Comparison of ENCODE assay signal across 8 mouse cellular contexts in genomic region chr9:56121097-56121496, GRCm38 (mm10). TPM values are rescaled to one million over a fixed set of nuclear protein-coding genes. Genes with fewer than 3 reads are reported as not detected.
DNase-seq lines count a peak whose midpoint lies in the region; ATAC-seq and TF ChIP-seq lines count a peak whose summit lies in the region.

No protein-coding gene starts in this region.

- TF ChIP-seq EP300 in lung, postnatal 0 days (IDR thresholded peaks at IDR 0.05) = no peak

- ATAC-seq in embryonic facial prominence, embryonic 14.5 days (ENCODE audit: low read depth) = peak; percentile 42; the same call in 1 of the 2 replicates
- ATAC-seq in kidney, embryonic 15.5 days (replicated peaks; ENCODE audit: low FRiP score) = peak; percentile 37; the same call in 1 of the 2 replicates
- ATAC-seq in lung, postnatal 0 days = no peak

- no peak overlapping the region for H3K9ac ChIP-seq in embryonic facial prominence, embryonic 14.5 days (ENCODE audit: low read depth, low read length)
- H3K9ac ChIP-seq in kidney, embryonic 15.5 days = no peak overlapping the region
- no peak overlapping the region for H3K9ac ChIP-seq in lung, postnatal 0 days (replicated peaks; ENCODE audit: low read depth)

- no peak overlapping the region for H3K4me2 ChIP-seq in embryonic facial prominence, embryonic 14.5 days (ENCODE audit: low read depth, low read length)
- peak overlapping the region; percentile 39 for H3K4me2 ChIP-seq in kidney, embryonic 15.5 days
- no peak overlapping the region for H3K4me2 ChIP-seq in lung, postnatal 0 days (replicated peaks; ENCODE audit: low read depth, low read length)

- 8% methylated on average over 7 of the region's 7 CpGs for WGBS in embryonic facial prominence, embryonic 14.5 days
- 23% methylated on average over 7 of the region's 7 CpGs for WGBS in kidney, embryonic 15.5 days
- WGBS in lung, postnatal 0 days = 22% methylated on average over 7 of the region's 7 CpGs

- H3K27ac ChIP-seq in embryonic facial prominence, embryonic 14.5 days (replicated peaks; ENCODE audit: low read depth, low read length) = no peak overlapping the region
- no peak overlapping the region for H3K27ac ChIP-seq in kidney, embryonic 15.5 days
- no peak overlapping the region for H3K27ac ChIP-seq in lung, postnatal 0 days (ENCODE audit: low read length)

- no peak overlapping the region for H3K4me3 ChIP-seq in embryonic facial prominence, embryonic 14.5 days (ENCODE audit: low read depth, low read length)
- no peak overlapping the region for H3K4me3 ChIP-seq in kidney, embryonic 15.5 days (replicated peaks)
- no peak overlapping the region for H3K4me3 ChIP-seq in lung, postnatal 0 days (ENCODE audit: low read depth, low read length)

- H3K27me3 ChIP-seq in embryonic facial prominence, embryonic 14.5 days (replicated peaks; ENCODE audit: control insufficient read depth, insufficient read depth, low read length) = no peaks in the 10 kb centered on the region
- no peaks in the 10 kb centered on the region for H3K27me3 ChIP-seq in kidney, embryonic 15.5 days
- H3K27me3 ChIP-seq in lung, postnatal 0 days (replicated peaks; ENCODE audit: insufficient read depth, low read length) = no peaks in the 10 kb centered on the region

- no peaks in the 10 kb centered on the region for H3K36me3 ChIP-seq in embryonic facial prominence, embryonic 14.5 days (ENCODE audit: control insufficient read depth, insufficient read depth, low read length)
- no peaks in the 10 kb centered on the region for H3K36me3 ChIP-seq in kidney, embryonic 15.5 days
- H3K36me3 ChIP-seq in lung, postnatal 0 days (ENCODE audit: insufficient read depth, low read length) = no peaks in the 10 kb centered on the region

- intact Hi-C loops in heart, postnatal 10 days (cut with DNase I) = no loop called here

- H3K4me1 ChIP-seq in embryonic facial prominence, embryonic 14.5 days (ENCODE audit: control insufficient read depth, insufficient read depth, low read length) = no peaks in the 10 kb centered on the region
- peaks cover 36% of the 10 kb centered on the region for H3K4me1 ChIP-seq in kidney, embryonic 15.5 days
- peaks cover 5% of the 10 kb centered on the region; the same call in 1 of the 2 replicates for H3K4me1 ChIP-seq in lung, postnatal 0 days (ENCODE audit: insufficient read depth, low read depth, low read length)

- DNase-seq in heart, postnatal 10 days = peak; percentile 49 to 68
- no peak for DNase-seq in heart, adult 8-10 months (ENCODE audit: low spot score)
- DNase-seq in Muller cell, postnatal 12 days (ENCODE audit: inconsistent ontology term) = peak; percentile 34
- peak; percentile 74 for DNase-seq in embryonic facial prominence, embryonic 14.5 days (ENCODE audit: low spot score)
- DNase-seq in lung, postnatal 0 days (ENCODE audit: low spot score) = peak; percentile 40
- DNase-seq in retina, postnatal 1 day = peak; percentile 67
- no peak for DNase-seq in spleen, postnatal 14 days (ENCODE audit: low spot score in 2 of 2)

- peak; percentile 71 for TF ChIP-seq CTCF in lung, postnatal 0 days (IDR thresholded peaks at IDR 0.05)

- H3K9me3 ChIP-seq in embryonic facial prominence, embryonic 14.5 days (ENCODE audit: control insufficient read depth, low read length) = no peaks in the 10 kb centered on the region
- H3K9me3 ChIP-seq in kidney, embryonic 15.5 days (replicated peaks) = no peaks in the 10 kb centered on the region
- H3K9me3 ChIP-seq in lung, postnatal 0 days (ENCODE audit: low read length) = no peaks in the 10 kb centered on the region

RNA-seq across cellular contexts. Expression of gene Pstpip1, which starts 31.3 kb away (rescaled TPM):
- 1 to 10 TPM in 1 of 2 experiments, under 1 TPM in 1; 0.99 to 1.6 TPM for total RNA-seq in heart, postnatal 10 days (2021)
- total RNA-seq in heart, adult 8-10 months (2022) = 1 to 10 TPM in 3 of 4 experiments, under 1 TPM in 1; 0.97 to 2.0 (median 1.1) TPM
- 2.1 and 3.4 TPM in 2 replicates for polyA plus RNA-seq in embryonic facial prominence, embryonic 14.5 days (2014; fragmentation: Nextera tagmentation; extraction: Ambion mirVana)
- 1.1 and 1.4 TPM in 2 replicates for polyA plus RNA-seq in kidney, embryonic 15.5 days (2015; fragmentation: Nextera tagmentation; extraction: Ambion mirVana)
- 2.3 and 2.8 TPM in 2 replicates for polyA plus RNA-seq in lung, postnatal 0 days (2015; fragmentation: Nextera tagmentation; extraction: Ambion mirVana)

RNA-seq across cellular contexts. Expression of gene Tspan3, which starts 44.2 kb away (rescaled TPM):
- 100 to 1,000 TPM; 229 to 232 TPM for total RNA-seq in heart, postnatal 10 days (2021)
- total RNA-seq in heart, adult 8-10 months (2022) = 100 to 1,000 TPM; 189 to 223 (median 201) TPM
- 509 and 543 TPM in 2 replicates for polyA plus RNA-seq in embryonic facial prominence, embryonic 14.5 days (2014; fragmentation: Nextera tagmentation; extraction: Ambion mirVana)
- 480 and 483 TPM in 2 replicates for polyA plus RNA-seq in kidney, embryonic 15.5 days (2015; fragmentation: Nextera tagmentation; extraction: Ambion mirVana)
- polyA plus RNA-seq in lung, postnatal 0 days (2015; fragmentation: Nextera tagmentation; extraction: Ambion mirVana) = 177 and 190 TPM in 2 replicates

Comparison
In these comparisons a context has a peak if more than half of its experiments do, and no peak if none do; other contexts are left out.
1. DNase-seq: peak in heart, postnatal 10 days (2 of 2), Muller cell, postnatal 12 days (single experiment), embryonic facial prominence, embryonic 14.5 days (single experiment), lung, postnatal 0 days (single experiment) and retina, postnatal 1 day (single experiment); none in heart, adult 8-10 months (single experiment) and spleen, postnatal 14 days (0 of 2).